Mouse (Mus musculus) c-Kit-negative CD71-positive TER-119-positive erythroid progenitor cells, embryonic 14.5 days (primary cell): ENCODE data around the gene Pced1a.
A peak's percentile ranks its signal among the peaks of the same experiment; 100 is the strongest.

ENCODE experiments used
- DNase-seq: peaks from one replicate; pipeline ENCODE4 v3.0.0-alpha.2; 2013; ENCODE audit warnings: low read depth, low spot score

Pced1a gene

DNA sequence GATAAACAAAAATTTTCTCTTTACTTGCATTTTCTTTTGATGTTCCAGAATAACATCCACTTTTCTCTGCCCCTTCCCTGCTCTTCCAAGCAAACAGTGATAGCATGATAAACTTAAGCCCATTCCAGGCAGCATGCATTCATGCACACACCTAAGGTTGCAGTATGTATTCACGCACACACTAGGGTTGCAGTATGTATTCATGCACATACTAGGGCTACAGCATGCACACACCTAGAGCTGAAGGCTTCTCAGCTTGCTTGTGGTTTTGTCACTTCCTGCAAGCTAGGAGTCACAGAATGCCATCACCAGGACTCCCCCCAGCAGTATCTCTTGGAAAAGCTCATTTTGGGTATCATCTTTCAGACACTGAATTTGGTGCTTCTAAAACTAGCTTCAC lies 12.3 kb upstream of the Pced1a start:
- DNase-seq: no peak

DNA sequence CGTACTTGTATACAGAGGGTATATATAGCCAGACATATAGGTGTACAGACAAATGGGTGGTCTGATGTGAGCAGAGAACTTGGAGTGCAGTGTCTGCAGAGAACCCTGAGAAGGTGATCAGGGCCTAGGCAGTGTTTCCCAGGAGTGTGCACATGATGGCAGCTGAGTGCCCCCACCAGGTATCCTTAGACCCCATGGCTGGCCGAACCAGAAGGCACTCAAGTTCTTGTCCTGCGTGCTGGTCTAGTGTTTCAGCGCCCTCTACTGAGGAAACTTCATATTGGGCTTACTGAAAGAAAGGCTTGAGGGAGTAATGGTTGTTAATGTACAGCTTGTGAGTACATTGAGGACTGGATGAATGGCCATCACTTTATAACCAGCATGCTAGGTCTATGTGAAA lies 8.7 kb upstream of the Pced1a start:
- DNase-seq: no peak

- DNase-seq: no peak
These were observed 7.7 kb upstream of the Pced1a start for GRCm38 (mm10) chr2:130432157-130432556.

GRCm38 (mm10) chr2:130430484-130430883 lies 6.0 kb upstream of the Pced1a start:
- DNase-seq: no peak

GRCm38 (mm10) chr2:130429851-130430250 lies 5.3 kb upstream of the Pced1a start:
- no peak for DNase-seq

DNA sequence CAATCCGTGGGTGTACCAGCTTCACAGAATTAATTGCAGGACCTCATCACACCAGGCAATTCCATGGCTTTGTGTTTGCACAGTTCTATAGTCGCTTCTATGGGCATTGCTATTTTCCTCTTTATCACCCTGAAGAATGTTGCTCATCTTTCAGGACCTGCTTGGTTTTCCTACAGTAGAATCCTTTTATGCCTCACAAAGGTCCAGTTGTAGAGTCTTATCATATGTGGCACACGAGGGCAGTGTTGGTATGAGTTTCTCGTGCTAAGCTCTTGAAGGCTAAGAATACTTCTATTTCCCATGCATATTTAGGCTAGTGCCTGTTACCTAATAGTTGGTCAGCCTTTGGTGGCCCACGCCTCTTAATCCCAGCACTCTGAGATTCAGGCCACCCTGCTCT lies 611 bp upstream of the Pced1a start:
- no peak for DNase-seq

GRCm38 (mm10) chr2:130423397-130424125 lies 940 bp downstream of the Pced1a start:
- DNase-seq: peak; percentile 51

- no peak for DNase-seq
These were observed 2.5 kb downstream of the Pced1a start for GRCm38 (mm10) chr2:130421781-130422620.

DNA sequence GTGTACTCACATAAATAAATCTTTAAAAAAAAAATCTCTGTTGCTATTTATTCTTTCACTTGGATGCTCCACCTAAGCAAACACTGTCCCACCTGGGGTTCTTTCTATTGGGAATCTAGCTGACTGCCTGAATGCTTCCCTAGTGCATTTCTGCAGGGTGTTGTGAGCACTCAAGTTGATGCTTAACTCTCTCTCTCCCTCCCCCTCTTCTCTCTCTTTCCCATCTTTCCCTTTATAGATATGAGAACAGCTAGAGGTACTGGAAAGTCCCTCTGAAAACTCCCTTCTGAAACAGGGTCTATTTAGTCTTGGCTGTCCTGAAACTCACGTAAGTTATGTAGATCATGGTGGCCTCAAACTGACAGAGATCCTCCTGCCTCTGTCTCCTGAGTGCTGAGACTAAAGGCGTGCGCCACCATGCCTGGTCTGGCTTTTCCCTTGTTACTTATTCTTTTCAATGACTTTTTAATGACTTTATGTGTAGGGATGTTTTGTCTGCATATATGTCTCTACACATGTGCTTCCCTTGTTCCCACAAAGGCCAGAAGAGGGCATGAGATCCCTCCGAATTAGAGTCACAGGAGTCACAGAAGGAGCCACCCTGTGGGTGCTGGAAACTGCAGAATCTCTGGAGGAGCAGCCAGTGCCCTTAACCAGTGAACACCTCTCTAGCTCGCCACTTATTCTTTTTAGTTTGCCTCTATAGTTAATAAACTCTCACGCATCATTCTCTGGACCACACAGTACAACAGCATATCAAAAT lies 10.2 kb downstream of the Pced1a start:
- DNase-seq: no peak

- no peak for DNase-seq
These were observed 11.7 kb downstream of the Pced1a start for GRCm38 (mm10) chr2:130412775-130413174.

- peak; percentile 27 for DNase-seq
These were observed 12.7 kb downstream of the Pced1a start for GRCm38 (mm10) chr2:130411558-130412495.

GRCm38 (mm10) chr2:130408194-130408593 lies 16.3 kb downstream of the Pced1a start:
- no peak for DNase-seq

- DNase-seq: no peak
These were observed 18.3 kb downstream of the Pced1a start, which contains the start of gene Tmem239 for GRCm38 (mm10) chr2:130406178-130406577. TSS of gene Tmem239 (plus strand) at chr2:130406478.

DNA sequence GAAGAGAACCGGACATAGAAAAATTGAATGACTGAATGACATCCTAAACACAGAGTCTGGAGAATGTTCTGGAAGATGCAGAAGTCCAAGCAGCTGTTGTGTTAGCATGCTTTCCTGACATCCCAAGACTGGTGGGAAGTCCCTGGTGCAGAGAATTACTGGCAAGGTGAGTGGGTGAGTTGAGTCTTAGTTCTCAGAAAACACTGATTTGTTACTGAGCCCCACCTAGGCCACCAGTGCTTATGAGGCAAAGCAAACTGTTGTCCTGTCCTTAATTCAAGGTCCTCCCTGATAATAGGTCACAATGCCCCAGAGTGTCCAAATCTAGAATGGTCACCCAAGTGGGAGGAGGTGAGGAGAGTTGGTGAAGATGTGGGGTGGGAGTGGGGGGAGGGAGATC lies 19.6 kb downstream of the Pced1a start, which contains the start of the genes Gm28372 and 1700020A23Rik:
TSS of gene Gm28372 (plus strand) at position 301 of the 400 bp plus-strand sequence.
TSS of gene 1700020A23Rik (plus strand) at position 321 of the 400 bp plus-strand sequence.
- DNase-seq: no peak

- DNase-seq: no peak
These were observed 22.6 kb downstream of the Pced1a start for GRCm38 (mm10) chr2:130401891-130402290.

- DNase-seq: no peak
These were observed 24.5 kb downstream of the Pced1a start for GRCm38 (mm10) chr2:130400046-130400445.

DNA sequence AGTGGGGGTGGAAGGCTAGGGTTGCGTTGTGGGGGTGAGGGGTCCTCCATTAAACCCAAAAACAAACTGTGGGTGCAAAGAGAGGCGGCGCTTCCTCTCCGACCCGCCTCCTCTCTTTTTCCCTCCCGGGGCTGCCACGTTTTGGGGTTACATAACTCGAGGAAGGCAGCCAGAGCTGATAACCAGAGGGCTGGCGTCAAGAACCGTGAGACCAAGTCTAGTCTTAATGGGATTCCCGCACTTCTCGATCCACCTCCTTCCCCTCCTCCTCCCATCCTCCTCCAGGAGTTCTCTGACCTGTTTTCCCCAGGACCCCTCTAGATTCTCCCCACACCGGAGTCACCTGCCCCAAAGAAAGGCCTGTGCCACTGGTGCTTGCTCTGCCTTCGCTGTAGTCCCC lies 26.4 kb downstream of the Pced1a start:
- no peak for DNase-seq

DNA sequence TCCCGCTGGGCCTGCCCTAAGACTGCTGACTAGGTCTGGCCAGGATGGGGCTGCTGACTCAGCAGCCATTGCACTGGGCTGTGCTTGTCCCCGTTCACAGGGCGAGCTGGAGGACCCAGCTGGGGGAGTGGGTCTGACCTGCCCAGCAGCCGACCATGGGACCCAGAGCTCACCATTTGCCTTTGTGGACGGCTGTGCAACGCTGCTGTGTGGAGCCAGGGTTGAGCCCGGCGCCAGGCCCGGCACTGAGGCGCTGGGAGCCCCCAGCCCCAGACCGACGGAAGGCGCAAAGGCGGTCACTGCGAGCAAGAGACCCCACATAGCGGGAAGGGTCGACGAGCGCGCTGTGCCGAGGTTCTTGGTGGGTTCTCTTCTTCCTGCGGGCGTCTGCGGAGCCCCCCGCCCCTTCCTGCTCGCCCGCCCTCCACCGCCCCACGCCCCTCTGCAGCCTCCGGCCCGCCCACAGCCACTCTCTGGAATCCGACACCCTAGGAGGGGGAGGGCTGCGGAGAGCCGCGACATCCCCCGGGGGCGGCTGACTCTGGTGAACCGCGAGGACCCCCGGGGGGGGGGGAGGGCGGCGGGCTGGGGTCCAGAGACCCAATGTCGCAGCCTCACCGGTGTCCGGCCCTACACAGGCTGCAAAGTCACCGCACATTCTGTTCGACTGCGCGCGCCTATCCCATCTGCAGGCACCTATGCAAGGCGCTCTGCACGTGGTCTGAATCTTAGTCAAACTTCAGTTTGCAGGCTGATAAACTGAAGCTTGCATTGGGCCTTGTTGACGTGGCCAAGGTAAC lies 27.1 kb downstream of the Pced1a start, which contains the start of gene Cpxm1:
TSS of gene Cpxm1 (minus strand) at position 389 of the 800 bp plus-strand sequence.
- DNase-seq: no peak

GRCm38 (mm10) chr2:130395696-130396095 lies 28.8 kb downstream of the Pced1a start:
- no peak for DNase-seq

GRCm38 (mm10) chr2:130392836-130393235 lies 31.7 kb downstream of the Pced1a start:
- no peak for DNase-seq
